Mouse (Mus musculus) G1E (cell line): Measurements from ENCODE around the gene Chac2.

ENCODE experiments used
- CTCF ChIP-seq: IDR thresholded peaks from 2 replicates; pipeline ENCODE4 v1.5.1; 2012; ENCODE audit warnings: low read depth, low read length, inconsistent platforms, mixed read lengths
- GATA1 ChIP-seq: IDR thresholded peaks from 2 replicates; pipeline ENCODE4 v1.6.1; 2012; ENCODE audit warnings: borderline replicate concordance, low read length, inconsistent platforms, mixed read lengths
- POLR2AphosphoS5 ChIP-seq: IDR thresholded peaks from 2 replicates; pipeline ENCODE4 v1.6.1; 2012; ENCODE audit warnings: low read depth, low read length, inconsistent platforms; ENCODE audit not compliant: insufficient replicate concordance
- TAL1 ChIP-seq: conservative IDR thresholded peaks from 2 replicates; pipeline ENCODE4 v1.6.1; 2012; ENCODE audit warnings: low read depth, low read length, inconsistent platforms, mixed read lengths

- TF ChIP-seq CTCF = no peak
- peak; percentile 63 for TF ChIP-seq TAL1
- TF ChIP-seq POLR2AphosphoS5 = no peak
- TF ChIP-seq GATA1 = no peak
Measured at GRCm38 (mm10) chr11:31000028-31000427, 13.9 kb upstream of the Chac2 start.
